In the genomic region with DNA sequence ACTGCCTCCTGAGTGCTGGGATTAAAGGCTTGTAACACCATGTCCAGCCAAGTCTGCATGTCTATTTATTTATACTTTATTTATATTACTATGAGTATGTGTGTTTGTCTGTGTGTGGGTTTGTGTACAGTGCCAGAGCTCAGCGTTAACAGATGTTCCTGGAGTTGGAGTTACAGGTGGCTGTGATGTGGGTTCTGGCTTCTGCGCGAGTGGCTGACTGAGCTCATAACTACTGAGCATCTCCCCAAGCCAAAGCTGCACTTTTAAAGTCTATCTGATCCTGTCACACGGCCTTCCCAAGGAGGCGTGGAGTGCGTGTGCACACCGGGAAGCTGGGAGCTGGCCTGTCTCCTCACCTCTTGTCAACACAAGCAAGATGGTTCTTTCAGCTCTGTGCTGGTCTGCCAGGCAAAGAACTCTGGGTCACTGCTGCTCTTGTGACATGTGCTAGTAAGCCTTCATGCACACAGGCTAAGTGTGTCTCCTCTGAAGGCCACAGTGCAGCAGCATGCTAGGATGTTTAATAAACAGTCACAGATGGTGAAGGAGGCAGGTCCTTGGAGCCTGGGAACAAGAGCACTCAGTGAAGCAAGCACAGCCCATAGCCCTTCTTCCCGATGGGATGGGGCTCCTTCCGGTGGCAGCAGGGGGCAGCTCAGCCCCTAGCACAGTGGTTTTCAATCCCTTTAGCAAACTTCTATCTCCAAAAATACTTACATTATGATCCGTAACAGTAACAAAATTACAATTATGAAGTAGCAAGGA, we compare ENCODE assay signal across 12 mouse cellular contexts. TPM values are rescaled to one million over a fixed set of nuclear protein-coding genes. Genes with fewer than 3 reads are reported as not detected.
DNase-seq lines count a peak whose midpoint lies in the region; ATAC-seq and TF ChIP-seq lines count a peak whose summit lies in the region.
"Had no signal": no experiment of that assay in that cellular context is flagged by ENCODE, and none has a peak within 500 bp of the region (broad histone marks: within the 10 kb centered on the region; RNA-seq: fewer than 3 reads in every experiment).

No protein-coding gene starts in this region.

- 43% methylated on average over 10 of the region's 10 CpGs for WGBS in heart, embryonic 14.5 days
- WGBS in hindbrain, embryonic 11.5 days: 61% methylated on average over 10 of the region's 10 CpGs
- 56% methylated on average over 10 of the region's 10 CpGs for WGBS in midbrain, embryonic 15.5 days

- H3K4me2 ChIP-seq in heart, embryonic 14.5 days (ENCODE audit: low read length): no peak overlapping the region
- no peak overlapping the region for H3K4me2 ChIP-seq in hindbrain, embryonic 11.5 days (replicated peaks; ENCODE audit: low read depth, low read length)
- H3K4me2 ChIP-seq in midbrain, embryonic 15.5 days: no peak overlapping the region

- ATAC-seq in heart, embryonic 14.5 days (ENCODE audit: insufficient number of reproducible peaks, insufficient read depth, low FRiP score, low read depth): no peak
- ATAC-seq in hindbrain, embryonic 11.5 days (ENCODE audit: low FRiP score): 0 out of 2 replicates have a peak, but pooled peaks have one; percentile 26
- ATAC-seq in midbrain, embryonic 15.5 days (replicated peaks): no peak
- ATAC-seq: CD4-positive, CD25-positive, alpha-beta regulatory T cell, adult 4 months had no signal

- TF ChIP-seq POLR2A in brain, embryonic 14.5 days (IDR thresholded peaks at IDR 0.05; ENCODE audit: borderline replicate concordance, extremely low read depth, insufficient read depth, insufficient read length, poor library complexity, severe bottlenecking): no peak

- H3K36me3 ChIP-seq in heart, embryonic 14.5 days (ENCODE audit: control insufficient read depth, insufficient read depth, low read length): no peaks in the 10 kb centered on the region
- no peaks in the 10 kb centered on the region for H3K36me3 ChIP-seq in hindbrain, embryonic 11.5 days (ENCODE audit: control insufficient read depth, insufficient read depth, low read length)
- no peaks in the 10 kb centered on the region for H3K36me3 ChIP-seq in midbrain, embryonic 15.5 days (replicated peaks)

- no peaks in the 10 kb centered on the region for H3K9me3 ChIP-seq in heart, embryonic 14.5 days (ENCODE audit: control insufficient read depth, low read length)
- no peaks in the 10 kb centered on the region for H3K9me3 ChIP-seq in hindbrain, embryonic 11.5 days (ENCODE audit: control insufficient read depth, low read length)
- no peaks in the 10 kb centered on the region for H3K9me3 ChIP-seq in midbrain, embryonic 15.5 days
- H3K9me3 ChIP-seq: megakaryocyte, embryonic 14.5 days had no signal

- intact Hi-C loops in heart, postnatal 36 days (cut with DNase I): no loop called here

- no peak overlapping the region for H3K4me3 ChIP-seq in heart, embryonic 14.5 days (ENCODE audit: control insufficient read depth in 1 of 2, insufficient read depth in 1 of 2, low read depth in 1 of 2, low read length in 2 of 2)
- H3K4me3 ChIP-seq in hindbrain, embryonic 11.5 days (ENCODE audit: low read depth, low read length): no peak overlapping the region
- no peak overlapping the region for H3K4me3 ChIP-seq in midbrain, embryonic 15.5 days
- H3K4me3 ChIP-seq: megakaryocyte, embryonic 14.5 days had no signal

- H3K27me3 ChIP-seq in heart, embryonic 14.5 days (ENCODE audit: control insufficient read depth, insufficient read depth, low read length): no peaks in the 10 kb centered on the region
- H3K27me3 ChIP-seq in hindbrain, embryonic 11.5 days (ENCODE audit: control insufficient read depth, insufficient read depth, low read length): no peaks in the 10 kb centered on the region
- H3K27me3 ChIP-seq in midbrain, embryonic 15.5 days (replicated peaks): no peaks in the 10 kb centered on the region

- H3K9ac ChIP-seq in heart, embryonic 14.5 days (ENCODE audit: low read length): no peak overlapping the region
- no peak overlapping the region for H3K9ac ChIP-seq in hindbrain, embryonic 11.5 days (ENCODE audit: low read depth, low read length)
- no peak overlapping the region for H3K9ac ChIP-seq in midbrain, embryonic 15.5 days

- no peak for TF ChIP-seq CTCF in brain, embryonic 14.5 days (IDR thresholded peaks at IDR 0.05; ENCODE audit: borderline replicate concordance, extremely low read depth, insufficient read depth, insufficient read length)

- peaks cover 17 to 18% of the 10 kb centered on the region in 2 experiments; a peak in 3 of 4 replicates for H3K4me1 ChIP-seq in heart, embryonic 14.5 days (ENCODE audit: control insufficient read depth in 2 of 2, insufficient read depth in 2 of 2, low read length in 2 of 2)
- peaks cover 4% of the 10 kb centered on the region for H3K4me1 ChIP-seq in hindbrain, embryonic 11.5 days (replicated peaks; ENCODE audit: control insufficient read depth, insufficient read depth, low read length)
- peaks cover 10% of the 10 kb centered on the region; the same call in 1 of the 2 replicates for H3K4me1 ChIP-seq in midbrain, embryonic 15.5 days

- DNase-seq in heart, postnatal 36 days: no peak
- peak; percentile 47 for DNase-seq in brain, embryonic 14.5 days (ENCODE audit: low read depth)
- peak; percentile 26 for DNase-seq in hindbrain, embryonic 11.5 days (ENCODE audit: low spot score)
- DNase-seq in adrenal gland, postnatal 10 days: no peak
- no peak for DNase-seq in adrenal gland, postnatal 25 days
- DNase-seq in right cerebral cortex, postnatal 4 days: no peak

- H3K27ac ChIP-seq in heart, embryonic 14.5 days (replicated peaks in 1 of 2; ENCODE audit: control insufficient read depth in 1 of 2, insufficient read depth in 1 of 2, low read depth in 2 of 2, low read length in 2 of 2): peak overlapping the region; percentile 8 to 76; a peak in 3 of 4 replicates
- H3K27ac ChIP-seq in hindbrain, embryonic 11.5 days (ENCODE audit: low read depth, low read length): no peak overlapping the region; the same call in 1 of the 2 replicates
- peak overlapping the region; percentile 27 for H3K27ac ChIP-seq in midbrain, embryonic 15.5 days

RNA-seq across cellular contexts. Expression of a gene that starts 37.2 kb away (rescaled TPM):
- 1.3 and 1.6 TPM in 2 replicates for polyA plus RNA-seq in heart, embryonic 14.5 days (2014; fragmentation: Nextera tagmentation; extraction: Ambion mirVana)
- total RNA-seq in heart, postnatal 36 days (2021): 10 to 100 TPM; 15.0 to 17.1 TPM
- polyA plus RNA-seq in brain, embryonic 14.5 days (2012; rRNA removed): 64.2 and 66.1 TPM in 2 replicates
- polyA plus RNA-seq in hindbrain, embryonic 11.5 days (2014; fragmentation: Nextera tagmentation; extraction: Ambion mirVana): 4.3 and 5.9 TPM in 2 replicates
- polyA plus RNA-seq in midbrain, embryonic 15.5 days (2015; fragmentation: Nextera tagmentation; extraction: Ambion mirVana): 34.3 and 37.4 TPM in 2 replicates
- 10 to 100 TPM; 27.3 to 28.9 TPM for total RNA-seq in adrenal gland, postnatal 10 days (2021)
- total RNA-seq in adrenal gland, postnatal 25 days (2021): 19.7 and 24.2 TPM in 2 replicates

RNA-seq across cellular contexts. Expression of a gene that starts 48.1 kb away (rescaled TPM):
- polyA plus RNA-seq in heart, embryonic 14.5 days (2014; fragmentation: Nextera tagmentation; extraction: Ambion mirVana): 27.2 and 29.0 TPM in 2 replicates
- 1 to 10 TPM; 7.3 to 7.8 TPM for total RNA-seq in heart, postnatal 36 days (2021)
- 20.7 and 24.1 TPM in 2 replicates for polyA plus RNA-seq in brain, embryonic 14.5 days (2012; rRNA removed)
- 12.8 and 13.1 TPM in 2 replicates for polyA plus RNA-seq in hindbrain, embryonic 11.5 days (2014; fragmentation: Nextera tagmentation; extraction: Ambion mirVana)
- polyA plus RNA-seq in midbrain, embryonic 15.5 days (2015; fragmentation: Nextera tagmentation; extraction: Ambion mirVana): 31.5 and 32.5 TPM in 2 replicates
- total RNA-seq in adrenal gland, postnatal 10 days (2021): 10 to 100 TPM; 12.9 to 21.6 TPM
- 16.5 and 19.7 TPM in 2 replicates for total RNA-seq in adrenal gland, postnatal 25 days (2021)

RNA-seq across cellular contexts. Expression of a gene that starts 56.1 kb away (rescaled TPM):
- not detected in 2 replicates for polyA plus RNA-seq in heart, embryonic 14.5 days (2014; fragmentation: Nextera tagmentation; extraction: Ambion mirVana)
- 100 to 1,000 TPM in 1 of 2 experiments, 10 to 100 TPM in 1; 93.9 to 209 TPM for total RNA-seq in heart, postnatal 36 days (2021)
- polyA plus RNA-seq in brain, embryonic 14.5 days (2012; rRNA removed): 0.07 and 0.08 TPM in 2 replicates
- not detected in 2 replicates for polyA plus RNA-seq in hindbrain, embryonic 11.5 days (2014; fragmentation: Nextera tagmentation; extraction: Ambion mirVana)
- polyA plus RNA-seq in midbrain, embryonic 15.5 days (2015; fragmentation: Nextera tagmentation; extraction: Ambion mirVana): 0.33 and 0.81 TPM in 2 replicates
- 10 to 100 TPM; 10.2 to 32.9 TPM for total RNA-seq in adrenal gland, postnatal 10 days (2021)
- total RNA-seq in adrenal gland, postnatal 25 days (2021): not detected in 2 replicates
- total RNA-seq: adrenal gland, adult 18-20 months had no signal
- polyA plus RNA-seq: large intestine, adult 2 months had no signal

RNA-seq across cellular contexts. Expression of a gene that starts 58.7 kb away (rescaled TPM):
- polyA plus RNA-seq in heart, embryonic 14.5 days (2014; fragmentation: Nextera tagmentation; extraction: Ambion mirVana): 18.9 and 19.4 TPM in 2 replicates
- total RNA-seq in heart, postnatal 36 days (2021): 100 to 1,000 TPM; 203 to 373 TPM
- 18.1 and 19.8 TPM in 2 replicates for polyA plus RNA-seq in brain, embryonic 14.5 days (2012; rRNA removed)
- 6.1 and 6.8 TPM in 2 replicates for polyA plus RNA-seq in hindbrain, embryonic 11.5 days (2014; fragmentation: Nextera tagmentation; extraction: Ambion mirVana)
- 19.0 and 23.5 TPM in 2 replicates for polyA plus RNA-seq in midbrain, embryonic 15.5 days (2015; fragmentation: Nextera tagmentation; extraction: Ambion mirVana)
- total RNA-seq in adrenal gland, postnatal 10 days (2021): 10 to 100 TPM; 22.5 to 73.8 TPM
- 14.5 and 15.4 TPM in 2 replicates for total RNA-seq in adrenal gland, postnatal 25 days (2021)

Comparison
In these comparisons a context has a peak if more than half of its experiments do, and no peak if none do; other contexts are left out.
1. DNase-seq: peak in brain, embryonic 14.5 days (single experiment) and hindbrain, embryonic 11.5 days (single experiment); none in heart, postnatal 36 days (0 of 2), adrenal gland, postnatal 10 days (single experiment), adrenal gland, postnatal 25 days (single experiment) and right cerebral cortex, postnatal 4 days (single experiment).